Mouse (Mus musculus): ENCODE measurements around the gene Bik. TPM values are rescaled to one million over a fixed set of nuclear protein-coding genes. Genes with fewer than 3 reads are reported as not detected.

The Bik gene
- polyA plus RNA-seq, 1 experiment from 2014 or later, result 2.2 TPM

DNA sequence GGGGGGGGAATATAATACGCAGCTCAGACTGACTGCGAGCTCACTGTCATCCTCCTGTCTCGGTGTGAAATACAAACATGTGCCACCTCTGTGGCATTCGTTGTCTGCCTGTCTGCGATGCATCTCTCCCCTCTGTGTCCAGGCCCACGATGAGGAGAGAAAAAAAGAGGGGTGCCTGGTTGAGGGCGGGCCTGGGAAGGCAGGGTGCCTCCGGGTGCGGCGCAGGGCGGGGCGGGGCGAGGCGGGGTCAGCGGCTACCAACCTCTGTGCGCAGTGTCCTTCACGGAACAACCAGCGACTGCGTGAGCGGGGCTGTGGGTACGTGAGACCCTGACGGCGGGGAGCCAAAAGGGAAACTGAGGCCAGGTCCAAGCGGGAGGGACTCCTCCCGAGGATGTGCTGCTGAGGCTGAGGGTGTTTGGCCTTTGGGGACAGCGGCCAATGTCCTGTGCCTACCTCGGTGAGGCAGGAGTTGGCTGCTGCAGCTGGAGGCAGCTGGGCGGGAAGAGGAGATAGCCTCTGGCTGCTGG, 36.7 kb downstream of the Bik start, which contains the start of the genes Tspo and Mcat:
TSS of gene Tspo (plus strand) at position 266 of the 530 bp plus-strand sequence.
TSS of gene Mcat (minus strand) at position 461 of the 530 bp plus-strand sequence.
- Histone ChIP-seq H3K27me3 (ENCODE audit: insufficient read depth, poor library complexity, severe bottlenecking) (peaks cover 18% of the 10 kb centered on the region), H3K4me3 (peak within 1 kb of the TSS; percentile 59), H3K36me3 (no peaks in the 10 kb centered on the region), H3K27ac (peak within 1 kb of the TSS; percentile 81), H3K9me3 (no peaks in the 10 kb centered on the region), H3K4me1 (replicated peaks) (peaks cover 22% of the 10 kb centered on the region)
- WGBS, result under 1% methylated on average over 28 of the region's 28 CpGs
- no peak for DNase-seq (ENCODE audit: low spot score)

DNA sequence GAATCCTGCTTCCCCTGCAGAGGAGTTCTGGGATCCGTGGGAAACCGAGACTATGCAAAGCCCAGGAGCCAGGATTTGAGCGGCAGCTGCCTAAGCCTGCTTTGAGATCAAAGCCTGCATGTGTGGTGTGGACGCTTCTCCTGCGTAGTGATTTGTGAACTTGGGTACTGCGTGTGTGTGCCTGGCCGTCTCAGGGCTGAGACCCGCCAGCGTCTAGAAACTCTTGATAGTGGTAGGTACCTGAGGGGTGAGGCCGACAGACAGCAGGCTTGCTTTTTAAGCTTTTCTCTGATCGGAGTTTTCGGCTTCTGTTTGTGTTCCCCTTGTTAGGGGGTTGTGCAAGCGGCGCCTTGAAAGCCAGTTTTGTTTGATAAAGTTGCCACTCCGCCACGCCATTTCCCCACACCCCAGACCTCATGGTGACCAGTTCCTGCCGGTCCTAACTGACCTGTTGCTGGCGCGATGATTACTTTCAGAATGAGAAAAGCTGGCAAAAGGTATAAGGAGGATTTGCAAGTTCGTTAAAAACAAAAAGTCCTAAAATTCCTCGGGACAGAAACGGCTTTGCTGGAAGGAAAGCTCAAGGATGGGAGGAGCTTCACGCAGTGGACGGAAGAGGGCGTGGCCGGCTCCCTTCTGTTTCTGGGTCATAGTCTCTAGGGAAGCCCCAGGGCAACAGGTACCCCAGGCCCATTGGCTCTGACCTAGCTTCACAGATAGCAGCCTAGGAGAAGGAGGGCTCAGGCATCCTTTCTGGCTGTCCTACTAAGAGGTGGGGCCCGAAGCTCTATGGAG, 37.4 kb downstream of the Bik start:
- H3K27ac ChIP-seq, result peak overlapping the region; percentile 81
- H3K27me3 ChIP-seq (ENCODE audit: insufficient read depth, poor library complexity, severe bottlenecking), result peaks cover 18% of the 10 kb centered on the region
- H3K36me3 ChIP-seq, result no peaks in the 10 kb centered on the region
- peak overlapping the region; percentile 59 for H3K4me3 ChIP-seq
- no peaks in the 10 kb centered on the region for H3K9me3 ChIP-seq
- DNase-seq (ENCODE audit: low spot score), result peak; percentile 64
- 2% methylated on average over 27 of the region's 27 CpGs for WGBS
- H3K4me1 ChIP-seq (replicated peaks), result peaks cover 22% of the 10 kb centered on the region

DNA sequence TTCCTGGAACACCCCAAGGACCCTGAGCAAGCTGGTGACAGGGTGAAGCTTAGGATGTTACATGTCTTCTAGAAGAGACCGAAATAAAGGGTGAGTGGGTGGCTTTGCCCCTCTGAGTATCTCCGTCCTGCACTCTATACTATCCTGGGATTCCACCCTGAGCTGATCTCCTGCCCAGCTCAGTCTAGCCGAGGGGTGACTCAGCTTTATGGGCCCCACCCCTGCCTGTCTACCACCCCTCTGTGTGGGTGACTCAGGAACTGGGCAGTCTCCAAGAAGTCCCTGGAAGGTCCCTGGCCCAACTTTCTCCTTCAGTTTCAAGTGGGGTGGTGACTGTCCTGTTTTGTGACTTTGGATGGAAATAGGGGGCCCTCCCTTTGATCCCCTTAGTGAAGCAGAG, 38.8 kb downstream of the Bik start:
- peaks cover 18% of the 10 kb centered on the region for H3K27me3 ChIP-seq (ENCODE audit: insufficient read depth, poor library complexity, severe bottlenecking)
- no peaks in the 10 kb centered on the region for H3K36me3 ChIP-seq
- no peak overlapping the region for H3K27ac ChIP-seq
- H3K4me3 ChIP-seq, result no peak overlapping the region
- H3K4me1 ChIP-seq (replicated peaks), result peaks cover 22% of the 10 kb centered on the region
- 91% methylated on average over 3 of the region's 3 CpGs for WGBS
- DNase-seq (ENCODE audit: low spot score), result no peak
- no peaks in the 10 kb centered on the region for H3K9me3 ChIP-seq

DNA sequence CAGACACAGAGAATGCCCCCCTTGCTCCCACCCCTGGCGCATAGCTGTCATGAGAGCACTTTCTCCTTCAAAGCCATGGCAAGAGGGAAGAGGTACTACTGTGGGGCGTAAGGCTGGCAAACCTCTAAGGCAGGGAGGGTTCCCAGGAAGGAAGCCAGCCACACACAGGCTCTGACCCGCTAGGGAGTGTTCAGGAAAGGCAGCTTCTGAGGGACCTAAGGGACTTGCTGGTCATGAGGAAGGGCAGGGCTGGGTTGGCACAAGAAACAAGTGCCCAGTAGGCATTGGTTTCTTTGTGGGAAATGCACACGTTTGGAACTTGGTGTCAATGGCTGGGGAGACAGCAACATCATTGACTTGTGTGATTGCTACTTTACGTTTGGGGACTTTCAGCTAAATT, 39.3 kb downstream of the Bik start:
- DNase-seq (ENCODE audit: low spot score), result no peak
- Histone ChIP-seq H3K27ac (no peak overlapping the region), H3K4me3 (no peak overlapping the region), H3K36me3 (no peaks in the 10 kb centered on the region), H3K9me3 (no peaks in the 10 kb centered on the region), H3K4me1 (replicated peaks) (peaks cover 22% of the 10 kb centered on the region), H3K27me3 (ENCODE audit: insufficient read depth, poor library complexity, severe bottlenecking) (peaks cover 18% of the 10 kb centered on the region)
- WGBS, result 77% methylated on average over 5 of the region's 5 CpGs

DNA sequence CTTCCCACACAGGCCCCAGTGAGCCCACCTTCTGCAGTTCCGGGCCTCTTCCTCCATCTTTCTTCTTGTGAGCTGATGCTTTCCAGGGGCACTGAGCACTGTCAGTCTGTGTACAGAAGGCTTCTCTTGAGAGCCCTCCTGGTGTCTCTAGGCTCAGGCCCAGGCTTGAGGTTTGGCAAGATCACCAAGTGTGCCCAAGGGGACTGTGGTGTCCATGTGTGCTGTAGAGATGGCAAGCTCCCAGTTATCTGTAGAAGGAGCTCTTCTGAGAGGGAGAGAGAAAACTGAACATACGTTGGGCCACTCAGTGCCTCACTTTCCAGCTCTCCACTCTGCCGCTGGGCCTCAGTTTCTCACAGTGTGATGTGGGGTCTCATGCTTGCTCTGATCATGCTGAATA, 41.1 kb downstream of the Bik start:
- Histone ChIP-seq H3K36me3 (no peaks in the 10 kb centered on the region), H3K4me1 (replicated peaks) (peaks cover 19% of the 10 kb centered on the region), H3K4me3 (no peak overlapping the region), H3K27ac (no peak overlapping the region), H3K27me3 (ENCODE audit: insufficient read depth, poor library complexity, severe bottlenecking) (peaks cover 8% of the 10 kb centered on the region), H3K9me3 (no peaks in the 10 kb centered on the region)
- 89% methylated on average over 3 of the region's 3 CpGs for WGBS
- no peak for DNase-seq (ENCODE audit: low spot score)

DNA sequence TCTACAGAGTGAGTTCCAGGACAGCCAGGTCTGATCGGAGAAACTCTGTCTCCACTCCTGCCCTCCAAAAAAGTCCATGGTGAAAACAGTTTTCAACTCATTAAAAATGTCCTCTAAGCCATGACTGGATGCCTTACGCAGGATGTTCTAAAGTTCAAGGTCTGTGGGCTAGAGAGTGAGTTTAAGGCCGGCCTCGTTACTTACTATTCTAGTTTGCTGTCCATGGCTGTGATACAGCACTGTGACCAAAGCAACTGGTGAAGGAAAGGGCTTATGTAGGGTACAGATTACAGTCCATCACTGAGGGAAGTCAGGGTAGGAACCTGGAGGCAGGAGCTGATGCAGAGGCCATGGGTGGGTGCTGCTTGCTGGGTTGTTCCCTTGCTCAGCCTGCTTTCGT, 41.9 kb downstream of the Bik start:
- H3K27ac ChIP-seq, result no peak overlapping the region
- DNase-seq (ENCODE audit: low spot score), result no peak
- H3K36me3 ChIP-seq, result peaks cover 3% of the 10 kb centered on the region; the same call in 1 of the 2 replicates
- peaks cover 11% of the 10 kb centered on the region for H3K4me1 ChIP-seq (replicated peaks)
- peaks cover under 1% of the 10 kb centered on the region; the same call in 1 of the 2 replicates for H3K27me3 ChIP-seq (ENCODE audit: insufficient read depth, poor library complexity, severe bottlenecking)
- H3K9me3 ChIP-seq, result no peaks in the 10 kb centered on the region
- WGBS, result 94% methylated on average over 5 of the region's 5 CpGs
- H3K4me3 ChIP-seq, result no peak overlapping the region

DNA sequence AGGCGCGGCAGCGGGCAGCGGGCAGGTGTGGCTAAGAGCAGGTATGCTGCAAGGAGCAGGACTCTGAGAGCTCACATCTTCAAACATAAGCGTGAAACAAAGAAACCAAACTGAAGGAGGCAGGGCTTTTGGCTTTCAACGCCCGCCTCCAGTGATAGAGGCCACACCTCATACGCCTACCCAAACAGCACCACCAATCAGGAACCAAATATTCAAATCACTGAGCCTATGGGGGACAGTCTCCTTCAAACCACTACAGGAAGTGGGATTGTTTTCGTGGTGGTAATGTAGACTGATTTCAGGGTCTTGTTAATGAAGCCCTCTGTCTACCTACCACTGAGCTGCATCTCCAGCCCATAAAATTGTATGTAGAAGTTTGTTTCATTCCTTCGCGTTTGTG, 43.0 kb downstream of the Bik start:
- WGBS, result 54% methylated on average over 11 of the region's 11 CpGs

DNA sequence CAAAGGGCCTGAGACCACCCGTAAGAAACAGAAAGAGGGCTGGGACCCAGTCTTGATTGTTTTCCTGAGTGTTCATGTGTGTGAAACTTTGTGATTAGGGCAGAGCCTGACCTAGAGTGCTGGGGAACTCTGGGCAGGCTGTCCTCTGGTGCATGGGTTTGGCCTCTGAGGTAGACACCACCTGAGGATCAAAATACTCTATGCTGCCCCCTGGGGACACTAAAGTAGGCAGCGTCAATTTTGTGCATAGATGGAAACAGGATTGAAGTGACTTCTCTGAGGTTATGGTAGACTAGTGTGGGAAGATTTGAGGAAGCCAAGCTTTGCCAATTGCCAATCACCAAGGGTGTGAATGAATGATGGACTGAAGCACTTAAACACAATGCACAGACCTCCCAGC, 44.0 kb downstream of the Bik start:
- H3K27ac ChIP-seq, result no peak overlapping the region
- 71% methylated on average over 2 of the region's 2 CpGs for WGBS
- H3K36me3 ChIP-seq, result peaks cover 24% of the 10 kb centered on the region
- DNase-seq (ENCODE audit: low spot score), result no peak
- no peaks in the 10 kb centered on the region for H3K9me3 ChIP-seq
- no peaks in the 10 kb centered on the region for H3K27me3 ChIP-seq (ENCODE audit: insufficient read depth, poor library complexity, severe bottlenecking)
- no peaks in the 10 kb centered on the region for H3K4me1 ChIP-seq (replicated peaks)
- no peak overlapping the region for H3K4me3 ChIP-seq

More for the DNA sequence above, 43.0 kb downstream of the Bik start:
- peaks cover 15% of the 10 kb centered on the region for H3K36me3 ChIP-seq
- H3K27me3 ChIP-seq (ENCODE audit: insufficient read depth, poor library complexity, severe bottlenecking), result no peaks in the 10 kb centered on the region
- no peaks in the 10 kb centered on the region for H3K9me3 ChIP-seq
- no peak overlapping the region for H3K27ac ChIP-seq
- H3K4me3 ChIP-seq, result no peak overlapping the region
- DNase-seq (ENCODE audit: low spot score), result no peak
- no peaks in the 10 kb centered on the region for H3K4me1 ChIP-seq (replicated peaks)

DNA sequence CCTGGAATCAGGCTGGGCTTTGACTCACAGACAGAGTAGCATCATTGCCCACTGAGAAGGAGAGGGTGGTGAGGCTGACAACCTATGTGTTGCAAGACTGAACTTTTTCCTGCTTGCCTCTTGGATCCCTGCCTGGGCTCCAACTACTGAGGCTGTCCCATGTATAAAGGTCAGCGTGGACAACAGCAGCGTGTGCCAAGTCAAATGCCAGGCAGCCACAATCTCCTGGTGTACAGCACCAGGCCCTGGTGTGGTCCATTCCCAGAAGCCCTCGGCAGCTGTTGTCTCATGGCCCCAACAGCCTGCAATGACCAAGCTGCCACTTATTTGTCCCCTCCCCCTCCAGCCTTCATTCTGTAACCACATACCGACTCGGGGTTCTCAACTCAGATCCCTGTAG, 45.0 kb downstream of the Bik start:
- peaks cover 34% of the 10 kb centered on the region for H3K36me3 ChIP-seq
- H3K27me3 ChIP-seq (ENCODE audit: insufficient read depth, poor library complexity, severe bottlenecking), result no peaks in the 10 kb centered on the region
- H3K9me3 ChIP-seq, result no peaks in the 10 kb centered on the region

DNA sequence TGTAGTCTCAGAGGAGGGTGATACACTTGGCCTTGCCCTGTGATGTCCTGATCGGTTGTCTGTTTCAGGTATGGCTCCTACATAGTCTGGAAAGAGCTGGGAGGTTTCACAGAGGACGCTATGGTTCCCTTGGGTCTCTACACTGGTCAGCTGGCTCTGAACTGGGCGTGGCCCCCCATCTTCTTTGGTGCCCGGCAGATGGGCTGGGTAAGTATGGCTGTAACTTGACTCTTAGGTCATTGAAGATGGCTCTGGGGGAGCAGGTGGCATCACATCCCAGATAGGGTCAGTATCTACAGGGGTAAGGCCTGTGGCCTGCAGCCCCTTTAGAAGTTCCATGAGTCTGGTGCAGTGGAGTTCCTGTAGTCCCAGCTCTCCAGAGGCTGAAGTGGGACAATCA, 45.5 kb downstream of the Bik start:
- 85% methylated on average over 4 of the region's 4 CpGs for WGBS
- Histone ChIP-seq H3K36me3 (peaks cover 39% of the 10 kb centered on the region), H3K9me3 (no peaks in the 10 kb centered on the region)

More for the DNA sequence above, 45.0 kb downstream of the Bik start:
- 92% methylated on average over 5 of the region's 5 CpGs for WGBS
- Histone ChIP-seq H3K4me3 (no peak overlapping the region), H3K27ac (no peak overlapping the region), H3K4me1 (replicated peaks) (no peaks in the 10 kb centered on the region)
- DNase-seq (ENCODE audit: low spot score), result no peak

DNA sequence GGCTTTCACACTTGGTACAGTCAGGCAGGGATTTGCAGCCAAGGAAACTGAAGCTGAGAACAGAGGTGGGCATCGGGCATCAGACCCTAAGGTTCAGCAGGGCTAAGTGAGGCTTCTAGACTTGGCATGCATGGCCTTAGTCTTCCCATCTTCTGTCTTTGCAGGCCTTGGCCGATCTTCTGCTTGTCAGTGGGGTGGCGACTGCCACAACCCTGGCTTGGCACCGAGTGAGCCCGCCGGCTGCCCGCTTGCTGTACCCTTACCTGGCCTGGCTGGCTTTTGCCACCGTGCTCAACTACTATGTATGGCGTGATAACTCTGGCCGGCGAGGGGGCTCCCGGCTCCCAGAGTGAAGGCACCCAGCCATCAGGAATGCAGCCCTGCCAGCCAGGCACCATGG, 46.9 kb downstream of the Bik start:
- Histone ChIP-seq H3K4me3 (no peak overlapping the region), H3K4me1 (replicated peaks) (no peaks in the 10 kb centered on the region), H3K36me3 (peaks cover 54% of the 10 kb centered on the region), H3K9me3 (no peaks in the 10 kb centered on the region), H3K27me3 (ENCODE audit: insufficient read depth, poor library complexity, severe bottlenecking) (no peaks in the 10 kb centered on the region), H3K27ac (no peak overlapping the region)
- 95% methylated on average over 12 of the region's 12 CpGs for WGBS
- DNase-seq (ENCODE audit: low spot score), result no peak

More for the DNA sequence above, 45.5 kb downstream of the Bik start:
- DNase-seq (ENCODE audit: low spot score), result no peak
- H3K27me3 ChIP-seq (ENCODE audit: insufficient read depth, poor library complexity, severe bottlenecking), result no peaks in the 10 kb centered on the region
- H3K4me1 ChIP-seq (replicated peaks), result no peaks in the 10 kb centered on the region
- H3K27ac ChIP-seq, result no peak overlapping the region
- H3K4me3 ChIP-seq, result no peak overlapping the region

DNA sequence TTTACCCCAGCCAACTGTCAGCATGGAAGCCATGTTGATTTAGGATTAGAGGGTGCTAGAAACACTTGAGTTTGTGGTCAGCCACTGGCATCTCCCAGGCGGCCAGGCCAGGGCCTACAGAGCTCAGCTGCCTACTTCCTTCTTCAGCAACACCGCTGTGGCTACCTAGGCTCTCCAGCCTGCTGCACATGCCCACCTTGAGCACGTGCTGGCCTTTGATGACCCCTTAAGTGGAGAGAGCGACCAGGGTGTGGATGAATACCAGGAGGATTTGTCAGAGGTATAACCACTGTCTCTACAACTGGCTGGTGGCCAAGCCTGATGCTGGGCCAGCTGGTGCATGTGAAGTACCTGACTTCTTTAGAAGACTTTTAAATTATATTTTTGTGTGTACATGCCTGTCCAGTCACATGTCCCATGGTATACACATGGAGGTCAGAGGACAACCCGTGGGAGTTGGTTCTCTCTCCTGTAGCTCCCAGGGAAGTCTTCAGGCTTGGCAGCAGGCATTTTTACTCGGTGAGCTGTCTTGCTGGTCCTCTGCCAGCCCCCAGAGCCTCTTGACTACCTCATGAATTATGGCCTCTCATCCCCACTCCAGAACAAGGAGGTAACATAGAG, 48.2 kb downstream of the Bik start:
- Histone ChIP-seq H3K9me3 (no peaks in the 10 kb centered on the region), H3K27ac (no peak overlapping the region), H3K27me3 (ENCODE audit: insufficient read depth, poor library complexity, severe bottlenecking) (no peaks in the 10 kb centered on the region), H3K36me3 (peaks cover 66% of the 10 kb centered on the region), H3K4me1 (replicated peaks) (no peaks in the 10 kb centered on the region), H3K4me3 (no peak overlapping the region)
- WGBS, result 90% methylated on average over 6 of the region's 6 CpGs
- no peak for DNase-seq (ENCODE audit: low spot score)

DNA sequence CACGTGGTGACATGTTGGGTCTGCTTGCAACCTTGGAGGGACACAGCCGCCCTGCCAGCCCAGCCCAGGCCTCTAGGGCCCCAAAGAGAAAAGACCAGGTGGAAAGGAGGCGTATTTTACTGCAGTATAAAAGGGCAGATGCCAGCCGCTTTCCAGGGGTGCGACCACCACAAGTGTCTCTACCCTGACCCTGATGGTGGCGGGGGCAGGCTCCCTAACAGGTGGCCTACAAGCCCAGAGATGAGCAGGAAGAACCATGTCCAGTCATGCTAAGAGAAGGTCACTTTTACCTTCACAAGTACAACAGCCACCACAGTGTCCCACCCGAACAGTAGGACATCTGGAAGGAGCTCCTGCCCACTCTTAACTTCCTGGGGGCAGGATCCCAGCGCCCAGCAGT, 48.9 kb downstream of the Bik start:
- Histone ChIP-seq H3K27ac (no peak overlapping the region), H3K4me1 (replicated peaks) (no peaks in the 10 kb centered on the region), H3K9me3 (no peaks in the 10 kb centered on the region), H3K4me3 (no peak overlapping the region), H3K27me3 (ENCODE audit: insufficient read depth, poor library complexity, severe bottlenecking) (no peaks in the 10 kb centered on the region), H3K36me3 (peaks cover 73% of the 10 kb centered on the region)
- no peak for DNase-seq (ENCODE audit: low spot score)
- 91% methylated on average over 8 of the region's 8 CpGs for WGBS

Data from hindbrain, embryonic 10.5 days (tissue).